Mouse (Mus musculus) frontal cortex, adult (tissue): ENCODE results near the gene Ip6k1.
A peak's percentile ranks its signal among the peaks of the same experiment; 100 is the strongest.

Experiments used
- ATAC-seq: cut with Nextera tagmentation; 2 replicates; pipeline ENCODE4 v1.9.2; 2017; ENCODE audit warnings: mild to moderate bottlenecking, moderate library complexity, mixed read lengths; ENCODE audit not compliant: low TSS enrichment

Ip6k1 gene

DNA sequence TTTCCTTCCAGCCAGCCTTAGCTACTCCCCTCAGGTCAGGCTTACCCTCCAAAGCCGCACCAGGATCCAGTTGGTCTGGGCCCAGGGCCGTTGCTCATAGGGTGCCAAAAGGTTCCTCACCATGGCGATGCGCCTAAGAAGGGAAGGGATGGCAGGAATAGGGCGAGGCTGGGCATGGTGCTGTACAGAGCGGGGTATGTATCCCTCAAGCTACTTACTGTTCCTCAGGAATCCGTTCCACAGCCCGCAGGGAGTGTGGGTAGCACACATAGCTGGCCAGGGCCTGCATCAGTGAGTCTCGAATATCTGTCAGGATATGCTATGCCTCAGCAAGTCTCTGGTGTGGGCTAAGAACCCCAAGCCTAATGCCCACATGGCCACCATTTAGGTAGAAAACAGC, 56.0 kb downstream of the Ip6k1 start:
- ATAC-seq, result no peak

DNA sequence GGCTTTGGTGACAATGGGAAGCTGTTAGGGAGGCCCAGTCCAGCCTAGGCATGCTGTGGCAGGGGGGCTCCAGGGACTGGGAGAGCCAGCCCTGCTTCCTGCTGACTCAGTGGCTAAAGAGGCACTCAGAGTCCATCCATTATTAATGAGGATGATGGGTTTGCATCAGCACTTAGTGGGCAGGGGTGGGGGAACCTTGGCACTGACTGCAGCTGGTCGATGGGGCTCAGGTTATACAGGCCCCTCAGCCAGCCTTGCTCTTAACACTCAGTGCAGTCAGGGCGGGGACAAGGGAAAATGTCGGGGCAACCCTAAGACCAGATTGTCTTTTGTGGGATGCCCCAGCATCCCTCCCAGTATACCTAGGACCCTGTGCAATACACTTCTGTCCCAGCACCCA, 59.8 kb downstream of the Ip6k1 start:
- no peak for ATAC-seq

DNA sequence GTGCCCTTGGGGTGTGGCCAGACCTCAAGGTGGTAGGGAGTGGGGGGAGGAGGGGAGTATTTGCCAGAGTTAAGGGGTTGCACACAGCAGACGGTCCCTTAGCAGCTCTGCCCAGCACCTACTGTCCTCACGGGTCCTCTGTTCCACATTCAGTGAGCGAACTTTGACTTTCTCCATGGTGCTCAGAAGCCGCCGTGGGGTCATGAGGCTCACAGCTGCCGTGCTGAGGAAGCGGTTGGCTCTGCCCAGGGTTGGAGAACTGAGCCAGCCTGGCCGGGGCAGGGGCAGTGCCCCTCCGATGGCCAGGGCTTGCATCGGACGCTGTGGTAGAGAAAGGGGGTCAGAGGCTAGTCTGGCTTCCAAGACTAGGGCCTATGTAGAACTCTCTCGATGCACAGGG, 61.1 kb downstream of the Ip6k1 start:
- no peak for ATAC-seq

DNA sequence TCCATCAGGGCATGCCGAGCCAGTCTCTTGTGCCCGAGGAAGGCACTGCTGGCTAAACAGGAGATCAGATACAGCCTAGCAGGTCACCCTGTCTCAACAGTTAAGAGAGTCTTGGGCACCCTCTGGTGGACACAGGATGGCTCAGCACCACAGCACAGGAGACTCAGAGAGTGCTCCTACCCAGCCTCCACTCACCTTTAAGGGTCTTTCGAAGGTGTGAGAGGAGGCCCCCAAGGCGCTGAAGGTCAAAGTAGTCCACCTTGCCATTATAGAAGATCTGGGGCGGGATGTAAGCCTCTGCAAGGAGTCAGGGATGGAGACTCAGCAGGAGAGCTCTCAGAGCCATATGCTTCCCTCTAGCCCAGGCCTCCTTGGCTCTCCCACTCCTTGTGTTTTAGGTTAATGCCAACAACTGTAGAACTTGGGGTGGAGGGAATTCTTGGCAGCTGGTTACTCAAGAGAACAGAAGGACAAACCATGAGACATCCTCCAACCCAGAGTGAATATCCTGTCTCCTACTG, 63.2 kb downstream of the Ip6k1 start:
- peak; percentile 75 for ATAC-seq

DNA sequence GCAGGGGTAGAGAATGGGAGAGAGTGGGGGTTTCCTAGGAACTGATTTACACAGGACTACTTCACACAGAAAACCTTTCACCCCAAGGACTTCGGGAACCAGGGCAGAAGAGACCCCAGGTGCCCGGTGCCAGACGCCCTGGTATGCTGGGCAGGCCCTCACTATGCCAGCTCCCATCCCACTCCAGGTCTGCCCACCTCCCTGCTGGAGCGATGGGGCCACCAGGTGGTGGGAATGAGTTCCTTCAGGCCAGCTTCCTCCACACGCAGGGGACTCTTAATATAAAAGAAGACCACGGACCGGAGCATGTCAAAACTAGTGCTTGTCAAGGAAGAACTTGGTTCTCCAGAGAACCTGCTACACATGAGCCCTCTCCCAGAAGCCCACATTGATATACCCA, 64.9 kb downstream of the Ip6k1 start:
- no peak for ATAC-seq

DNA sequence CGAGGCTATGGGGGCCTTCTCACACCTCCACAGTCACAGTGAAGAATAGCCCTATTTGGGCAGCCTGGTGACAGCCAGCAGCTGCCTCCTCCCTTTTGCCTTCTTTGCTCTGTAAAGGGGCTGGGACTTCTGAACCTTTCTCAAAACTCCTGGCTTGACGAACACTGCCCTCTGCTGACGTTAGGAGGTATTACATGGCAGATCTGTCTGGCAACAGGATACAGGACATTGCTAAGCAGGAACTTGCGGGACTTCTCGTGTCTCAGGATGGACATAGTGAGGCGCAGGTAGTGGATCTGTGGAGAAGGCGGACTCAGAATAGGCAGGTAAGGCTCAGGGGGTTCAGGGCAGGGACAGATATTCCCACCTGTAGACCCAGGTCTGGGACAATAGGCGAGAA, 65.6 kb downstream of the Ip6k1 start:
- peak; percentile 35 for ATAC-seq

DNA sequence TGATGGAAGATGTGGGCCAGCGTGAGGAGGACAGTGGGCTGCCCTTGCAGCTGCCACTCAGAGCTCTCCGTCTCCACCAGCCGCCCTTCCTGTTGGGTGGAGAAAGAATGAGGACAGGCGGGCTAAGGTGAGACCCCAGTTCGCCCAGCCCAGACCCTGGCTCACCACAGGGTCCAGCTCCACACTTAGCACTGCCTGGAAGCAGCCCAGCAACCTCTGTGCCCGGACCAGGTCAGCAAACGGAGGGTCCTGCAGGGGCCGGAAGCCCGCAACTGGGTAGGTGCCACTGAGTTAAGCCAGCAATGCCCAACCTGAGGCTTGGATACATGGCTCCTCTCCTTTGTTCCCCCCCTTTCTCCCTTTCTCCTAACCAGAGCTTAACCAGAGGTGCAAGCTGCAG, 66.7 kb downstream of the Ip6k1 start:
- no peak for ATAC-seq

DNA sequence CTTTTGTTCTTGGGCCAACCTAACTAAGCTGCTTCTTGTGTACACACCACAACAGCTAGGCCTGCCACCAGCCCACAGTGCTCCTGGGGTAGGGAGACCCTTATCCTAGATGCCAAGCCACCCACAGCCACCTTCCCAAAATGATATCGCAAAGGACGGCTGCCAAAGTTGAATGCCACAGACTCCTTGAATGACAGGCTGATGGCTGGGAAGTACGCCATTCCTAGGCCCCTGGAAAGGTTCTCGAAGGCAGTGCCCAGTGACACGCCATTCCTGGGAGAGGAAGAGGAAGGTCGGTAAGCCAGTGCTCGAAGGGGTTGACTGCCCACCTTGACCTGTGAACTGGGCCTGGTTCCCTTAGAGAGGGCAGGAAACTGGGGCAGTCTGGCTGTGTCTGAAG, 67.2 kb downstream of the Ip6k1 start:
- no peak for ATAC-seq

DNA sequence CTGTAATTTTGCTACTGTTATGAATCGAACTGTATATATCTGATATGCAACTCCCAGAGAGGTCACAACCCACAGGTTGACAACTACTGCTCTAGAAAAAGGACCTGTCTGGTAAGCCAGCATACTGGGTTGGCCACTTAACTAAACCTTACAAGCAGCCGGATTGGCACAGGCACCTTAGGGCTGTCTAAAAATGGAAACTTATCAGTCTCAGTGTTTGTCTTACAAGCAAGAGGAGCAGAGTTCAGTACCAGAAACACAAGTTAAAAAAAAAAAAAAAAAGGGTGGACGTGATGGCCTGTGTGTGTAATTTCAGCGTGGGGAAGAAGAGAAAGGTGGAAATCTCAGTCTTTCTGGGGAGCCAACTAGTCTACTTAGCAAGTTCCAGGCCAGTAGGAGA, 69.5 kb downstream of the Ip6k1 start:
- no peak for ATAC-seq

DNA sequence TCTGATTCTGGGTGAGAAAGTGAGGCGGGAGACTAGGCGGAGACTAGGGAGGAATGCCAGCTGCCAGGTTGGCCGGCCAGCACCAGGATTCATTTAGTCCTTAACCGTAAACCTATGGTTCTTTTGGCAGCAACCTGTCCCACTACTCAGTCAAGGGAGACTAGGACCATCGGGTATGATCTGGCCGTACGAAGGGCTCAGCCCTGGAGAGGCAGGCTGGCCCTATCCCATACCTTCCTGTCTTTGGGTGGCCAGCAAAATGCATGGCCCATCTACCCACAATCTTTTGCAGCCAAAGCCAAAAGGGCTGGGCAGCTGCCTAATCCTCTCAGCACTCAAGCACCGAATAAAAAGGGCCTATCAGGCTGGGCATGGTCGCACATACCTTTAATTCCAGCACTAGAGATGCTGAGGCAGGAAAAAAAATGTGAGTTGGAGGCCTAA, 70.2 kb downstream of the Ip6k1 start:
- ATAC-seq, result no peak

DNA sequence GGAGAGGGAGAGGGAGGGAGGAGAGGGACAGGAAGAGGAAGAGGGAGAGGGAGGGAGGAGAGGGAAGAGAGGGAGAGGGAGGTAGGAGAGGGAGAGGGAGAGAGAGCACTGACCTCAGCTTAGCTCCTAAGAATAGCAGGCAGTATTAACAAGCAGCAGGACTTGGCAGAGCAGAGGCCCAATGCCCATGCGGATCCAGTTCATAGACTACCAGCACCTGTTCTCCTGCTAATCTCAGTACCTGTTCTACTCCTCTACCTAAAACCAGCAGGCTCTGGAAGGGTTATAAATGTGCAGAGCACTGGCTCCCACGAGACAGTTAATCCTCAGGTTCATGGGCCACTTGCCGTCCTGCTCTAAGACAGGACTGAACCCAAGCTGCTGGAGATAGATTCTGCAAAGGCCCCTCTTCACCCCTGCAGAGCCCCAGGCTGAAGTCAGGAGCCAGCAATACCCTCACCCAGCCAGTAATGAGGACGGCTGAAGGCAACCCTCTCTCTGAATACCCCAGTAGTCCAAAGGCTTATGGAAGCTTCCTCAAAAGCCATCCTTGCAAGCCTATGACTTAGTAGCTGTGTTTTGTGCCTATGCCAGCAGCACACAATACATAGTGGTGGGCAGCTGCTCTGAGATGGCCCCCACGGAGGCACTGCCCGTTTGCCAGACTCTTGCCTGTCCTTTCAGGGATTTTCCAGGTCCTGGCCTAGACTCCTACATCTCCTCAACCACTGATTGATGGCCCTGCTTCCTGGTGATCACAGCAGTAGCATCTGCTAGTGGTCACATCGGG, 71.0 kb downstream of the Ip6k1 start:
- no peak for ATAC-seq

DNA sequence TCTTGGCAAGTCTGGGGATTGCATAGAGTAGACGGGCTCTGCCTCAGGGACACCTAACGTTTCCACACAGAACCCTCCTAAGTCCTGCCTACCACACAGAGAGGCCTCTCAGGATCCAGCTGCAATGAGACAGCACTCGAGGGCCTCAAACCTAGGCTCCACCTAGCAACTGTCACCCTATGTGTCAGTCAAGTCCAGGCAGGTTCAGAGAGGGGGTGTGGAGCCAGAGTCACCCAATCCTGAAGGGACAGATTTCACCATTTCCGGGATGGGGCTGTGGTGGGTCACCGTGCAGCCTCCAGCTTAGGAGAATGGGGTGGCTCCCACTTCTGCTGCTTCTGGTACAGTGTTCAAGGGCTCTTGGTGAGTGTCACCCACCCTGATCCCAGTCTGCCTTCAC, 77.9 kb downstream of the Ip6k1 start, which contains the start of gene Mst1:
Mst1 (plus strand) TSS at position 269 of the 400 bp plus-strand sequence.
- ATAC-seq, result no peak

DNA sequence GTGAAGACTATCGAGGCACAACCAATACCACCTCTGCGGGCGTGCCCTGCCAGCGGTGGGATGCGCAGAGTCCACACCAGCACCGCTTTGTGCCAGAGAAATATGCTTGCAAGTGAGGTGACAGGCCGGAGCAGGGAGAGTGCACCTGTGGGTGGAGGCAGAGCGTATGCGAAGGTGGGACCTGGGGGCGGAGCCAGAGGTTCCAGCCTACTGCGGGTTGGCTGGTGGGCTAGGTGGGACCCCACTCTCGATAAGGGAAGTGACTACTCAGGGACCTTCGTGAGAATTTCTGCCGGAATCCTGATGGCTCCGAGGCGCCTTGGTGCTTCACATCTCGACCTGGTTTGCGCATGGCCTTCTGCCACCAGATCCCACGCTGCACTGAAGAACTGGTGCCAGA, 80.2 kb downstream of the Ip6k1 start:
- ATAC-seq, result no peak

DNA sequence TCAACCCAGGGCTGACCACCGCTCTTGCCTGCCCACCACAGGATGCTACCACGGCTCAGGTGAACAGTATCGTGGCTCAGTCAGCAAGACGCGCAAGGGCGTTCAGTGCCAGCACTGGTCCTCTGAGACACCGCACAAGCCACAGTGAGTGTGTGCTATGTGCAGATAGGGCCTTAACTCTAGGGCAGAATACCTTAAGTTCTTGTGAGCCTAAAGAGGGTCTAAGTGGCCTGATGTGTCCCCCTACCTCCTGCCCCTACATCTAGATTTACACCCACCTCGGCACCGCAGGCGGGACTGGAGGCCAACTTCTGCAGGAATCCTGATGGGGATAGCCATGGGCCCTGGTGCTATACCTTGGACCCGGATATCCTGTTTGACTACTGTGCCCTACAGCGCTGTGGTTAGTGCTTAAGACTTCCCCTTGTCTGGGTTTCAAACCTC, 80.7 kb downstream of the Ip6k1 start, which contains the start of gene Rnf123:
Rnf123 (minus strand) TSS at position 359 of the 444 bp plus-strand sequence.
- ATAC-seq, result no peak

DNA sequence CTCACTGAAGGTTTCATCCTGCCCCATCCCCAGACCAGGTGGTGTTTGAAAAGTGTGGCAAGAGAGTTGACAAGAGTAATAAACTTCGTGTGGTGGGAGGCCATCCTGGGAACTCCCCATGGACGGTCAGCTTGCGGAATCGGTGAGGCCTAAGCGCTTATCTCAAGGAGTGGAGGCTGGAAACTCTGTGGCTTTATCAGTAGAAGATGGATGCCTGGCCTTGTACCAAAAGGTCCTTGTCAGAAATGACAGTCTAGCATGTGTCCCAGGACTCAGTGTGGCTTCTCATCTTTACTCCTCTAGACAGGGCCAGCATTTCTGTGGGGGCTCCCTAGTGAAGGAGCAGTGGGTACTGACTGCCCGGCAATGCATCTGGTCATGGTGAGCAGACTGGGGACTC, 81.3 kb downstream of the Ip6k1 start:
- no peak for ATAC-seq

DNA sequence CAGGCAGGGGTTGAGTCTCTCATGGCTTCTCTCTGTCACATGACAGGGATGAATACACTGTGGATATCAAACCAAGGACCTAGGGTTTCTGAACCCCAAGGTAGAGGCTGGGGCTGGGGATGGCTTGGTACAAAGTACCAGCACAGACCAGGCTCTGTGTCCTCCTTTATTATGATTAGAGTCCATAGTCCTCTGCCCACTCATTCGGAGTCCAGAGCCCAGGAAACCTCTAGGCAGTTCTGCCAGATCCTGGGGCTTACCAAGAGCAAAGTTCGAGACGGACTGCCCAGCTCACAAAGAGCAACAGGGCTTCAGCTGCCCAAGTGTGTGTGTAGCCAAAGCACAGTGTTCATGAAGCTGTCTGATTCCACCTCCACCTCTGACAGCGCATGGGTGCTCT, 83.0 kb downstream of the Ip6k1 start:
- ATAC-seq, result no peak

DNA sequence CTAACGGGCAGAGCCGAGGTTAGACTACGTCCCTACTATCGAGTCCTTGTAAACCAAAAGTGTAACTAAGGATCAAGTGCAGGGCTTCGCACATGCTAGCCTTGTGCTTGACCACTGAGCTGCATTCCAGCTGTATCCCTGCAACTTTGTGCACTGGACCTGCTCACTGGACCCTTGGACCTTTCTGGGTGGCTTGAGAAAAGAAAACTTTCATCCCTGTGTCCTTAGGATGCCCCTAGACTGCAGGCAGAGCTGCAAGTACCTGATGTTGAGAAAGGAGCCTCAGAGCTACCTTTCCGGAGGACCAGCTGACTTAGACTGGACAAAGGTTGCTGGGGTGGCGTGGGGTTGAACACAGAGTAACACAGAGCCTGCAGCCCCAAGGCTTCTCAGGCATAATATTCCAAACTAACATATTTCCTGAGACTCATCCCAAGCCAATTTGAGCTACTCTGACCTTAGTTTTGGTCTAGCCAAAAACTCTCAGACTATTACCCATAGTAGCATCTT, 88.4 kb downstream of the Ip6k1 start:
- ATAC-seq, result no peak

DNA sequence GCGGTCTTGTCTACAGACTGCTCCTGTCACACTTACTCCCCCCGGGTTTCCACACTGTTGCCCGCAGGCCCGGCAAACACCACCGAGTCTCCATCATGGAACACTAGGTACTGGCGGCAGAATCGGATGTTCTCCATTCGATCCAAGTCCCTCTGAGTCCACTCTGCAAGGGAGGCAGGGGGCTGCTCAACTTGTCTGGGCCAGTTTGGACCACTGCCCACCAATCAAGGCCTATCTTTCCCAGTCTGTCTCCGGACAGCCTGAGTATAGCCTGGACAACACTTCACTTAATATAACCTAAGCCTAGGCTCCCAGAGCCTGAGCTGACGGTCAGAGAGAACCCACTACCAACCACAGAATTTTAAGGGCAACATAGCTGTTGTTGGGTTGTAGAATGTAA, 91.3 kb downstream of the Ip6k1 start:
- no peak for ATAC-seq

DNA sequence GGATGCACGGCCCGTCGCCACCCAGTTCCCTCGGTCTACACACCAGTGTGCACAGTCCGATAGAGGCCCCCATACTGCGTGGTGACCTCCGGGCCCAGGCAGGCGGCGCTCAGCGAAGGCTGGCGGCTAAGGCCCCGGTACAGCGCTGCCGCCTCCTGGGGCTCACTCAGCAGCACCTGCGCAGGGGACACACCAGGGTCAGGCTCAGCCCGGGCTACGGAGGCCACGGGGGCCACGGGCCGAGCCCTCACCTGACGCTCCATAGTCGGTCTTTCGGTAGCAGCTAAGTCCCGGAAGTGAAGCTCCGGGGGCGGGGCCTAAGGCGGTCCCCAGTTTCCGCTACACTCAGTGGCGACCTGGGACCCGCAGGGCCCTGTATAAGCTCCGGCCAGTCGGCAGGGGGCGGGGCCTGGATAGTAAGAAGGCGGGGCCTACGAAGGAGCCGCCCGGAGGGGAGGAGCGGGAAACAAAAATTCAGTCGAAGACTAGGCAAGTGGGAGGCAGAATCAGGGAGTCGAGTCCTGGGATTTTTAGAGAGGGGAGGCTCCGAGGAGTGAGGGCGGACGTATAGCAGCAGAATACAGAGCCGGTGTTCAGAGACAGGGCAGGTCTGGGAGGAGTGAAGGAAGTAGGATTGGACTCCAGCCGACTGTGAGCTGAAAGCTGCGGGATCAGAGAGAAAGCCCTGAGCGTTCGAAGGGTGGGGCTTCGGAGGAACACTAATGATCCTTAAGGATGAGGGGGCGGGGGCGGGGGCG, 92.1 kb downstream of the Ip6k1 start, which contains the start of gene Apeh:
Apeh (minus strand) TSS at position 423 of the 758 bp plus-strand sequence.
- peak; percentile 50 for ATAC-seq

DNA sequence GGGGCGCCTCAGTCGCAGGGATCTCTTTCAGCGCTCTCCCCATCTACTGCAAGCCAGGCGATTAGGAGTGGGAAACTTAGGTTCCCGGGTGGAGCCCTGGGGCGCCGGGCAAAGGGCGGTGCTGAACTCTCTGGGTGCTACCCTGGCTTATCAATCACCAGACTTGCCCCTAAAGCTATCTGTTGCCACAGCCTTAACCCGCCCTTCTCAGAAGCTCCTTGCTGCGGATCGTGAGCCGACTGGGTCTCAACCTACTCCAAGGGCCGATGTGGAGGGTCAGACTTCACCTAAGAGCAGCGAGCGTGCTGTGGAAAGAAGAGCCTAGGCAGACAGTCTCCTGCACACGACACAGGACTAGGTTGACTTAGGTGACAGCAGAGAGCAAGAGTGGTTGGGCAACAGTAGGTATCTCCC, 92.7 kb downstream of the Ip6k1 start:
- 0 out of 2 replicates have a peak, but pooled peaks have one; percentile 21 for ATAC-seq

DNA sequence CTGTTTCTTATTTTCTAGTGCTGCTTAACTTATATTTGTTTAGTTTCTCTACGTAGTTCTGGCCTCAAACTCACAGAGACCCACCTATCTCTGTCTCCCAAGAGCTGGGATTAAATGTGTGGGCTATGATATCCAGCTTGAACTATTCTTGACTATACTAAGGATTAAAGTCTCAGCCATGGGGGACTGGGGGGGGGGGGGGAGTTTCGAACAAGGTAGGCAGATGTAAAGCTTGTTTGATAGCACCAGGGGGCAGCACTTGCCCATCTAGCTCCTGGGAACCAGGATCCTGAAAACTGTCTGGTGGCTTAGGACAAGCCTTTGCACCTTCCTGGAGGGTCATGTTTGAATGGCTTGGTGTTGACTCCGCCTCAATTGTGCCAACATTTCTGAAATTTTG, 93.2 kb downstream of the Ip6k1 start:
- ATAC-seq, result peak; percentile 31

DNA sequence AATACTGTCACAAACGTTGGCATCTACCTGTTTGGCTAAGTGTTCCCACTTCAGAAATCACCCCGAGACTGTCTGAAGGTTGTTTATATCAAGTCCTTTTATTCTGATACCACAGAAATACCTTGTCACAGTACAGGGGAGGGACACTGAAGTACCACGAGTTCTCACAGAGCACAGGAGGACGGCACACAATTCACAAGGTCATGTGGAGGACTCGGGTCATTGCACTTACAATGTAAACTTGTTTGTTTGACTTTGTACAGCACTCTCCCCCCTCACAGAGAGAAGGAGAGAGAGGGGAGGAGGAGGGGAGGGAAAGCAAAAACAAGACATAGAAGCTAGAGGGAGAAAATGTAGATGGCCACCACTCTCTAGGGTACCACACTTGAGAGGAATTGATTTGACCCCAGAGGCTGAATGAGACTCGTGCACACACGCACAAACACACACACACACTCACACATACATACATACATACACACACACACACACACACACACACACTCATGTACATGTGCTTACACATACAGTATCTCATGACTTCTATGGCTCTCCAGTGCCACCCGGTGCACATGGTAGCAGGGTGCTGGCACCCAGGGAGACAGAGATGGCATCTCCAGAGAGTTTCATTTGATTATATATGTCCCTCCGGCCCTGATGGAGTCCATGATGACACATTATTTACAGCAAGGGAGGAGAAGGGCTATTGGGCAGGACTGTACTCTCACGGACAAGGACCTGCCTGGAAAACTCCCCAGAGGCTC, 93.8 kb downstream of the Ip6k1 start:
- ATAC-seq, result no peak
